Mouse (Mus musculus): ENCODE results near the gene Creb5. TPM values are rescaled to one million over a fixed set of nuclear protein-coding genes. Genes with fewer than 3 reads are reported as not detected.

Gene Creb5
- polyA plus RNA-seq, 1 experiment = 6.1 TPM

DNA sequence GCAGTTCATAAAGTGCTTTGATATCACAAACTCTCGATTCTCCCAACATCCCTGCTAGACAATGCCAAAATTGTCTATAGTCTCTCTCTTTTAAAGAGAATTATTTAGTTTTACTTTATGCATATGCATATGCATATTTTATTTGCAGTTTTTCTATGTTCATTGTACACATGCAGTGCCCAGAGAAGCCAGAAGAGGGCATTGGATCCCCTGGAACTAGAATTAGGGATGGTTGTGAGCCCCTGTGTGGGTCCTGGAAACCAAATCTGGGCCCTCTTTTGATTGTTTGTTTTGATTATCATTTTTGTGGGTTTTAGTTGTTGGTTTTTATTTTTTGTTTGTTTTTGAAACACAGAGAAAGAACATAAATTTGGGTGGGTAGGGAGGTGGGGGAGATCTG, 69.3 kb downstream of the Creb5 start:
- TF ChIP-seq CTCF (IDR thresholded peaks at IDR 0.05; ENCODE audit: low read depth, low read length) (no peak), POLR2A (IDR thresholded peaks at IDR 0.05; ENCODE audit: insufficient read depth, low read length) (no peak), EP300 (IDR thresholded peaks at IDR 0.05; ENCODE audit: insufficient read depth, low read depth, low read length) (no peak)
- no peaks in the 10 kb centered on the region for H3K4me1 ChIP-seq (ENCODE audit: control insufficient read depth, insufficient read depth, low read length)
- no peak overlapping the region for H3K9ac ChIP-seq (ENCODE audit: low read depth, poor library complexity, severe bottlenecking)
- H3K9me3 ChIP-seq (replicated peaks; ENCODE audit: control insufficient read depth, insufficient read depth, low read length, poor library complexity, severe bottlenecking) = no peaks in the 10 kb centered on the region
- H3K36me3 ChIP-seq (ENCODE audit: control insufficient read depth, insufficient read depth, low read length, poor library complexity, severe bottlenecking) = no peaks in the 10 kb centered on the region
- H3K27me3 ChIP-seq (ENCODE audit: control insufficient read depth, insufficient read depth, low read length, poor library complexity, severe bottlenecking) = no peaks in the 10 kb centered on the region
- no peak overlapping the region for H3K4me3 ChIP-seq (ENCODE audit: low read depth, low read length)
- no peak overlapping the region for H3K27ac ChIP-seq (ENCODE audit: insufficient read depth, low read length)

DNA sequence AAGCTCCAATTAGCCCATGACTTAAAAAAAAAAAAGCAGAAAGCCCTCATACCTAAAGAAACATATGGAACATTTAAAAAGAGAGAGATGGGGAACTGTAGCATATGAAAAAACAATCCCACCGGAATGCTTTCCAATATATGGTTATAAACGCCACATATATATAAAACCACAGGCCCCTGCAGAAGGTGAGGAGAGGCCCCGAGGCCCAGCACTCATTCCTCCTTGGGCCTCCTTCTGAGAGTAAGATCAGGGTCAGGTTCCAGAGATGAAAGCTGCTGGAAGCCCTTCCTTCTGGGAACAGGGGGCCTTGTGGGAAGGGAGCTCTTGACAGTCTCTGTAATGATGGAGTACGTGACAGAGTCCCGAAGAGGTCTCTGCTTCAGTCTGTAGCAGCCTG, 76.5 kb downstream of the Creb5 start:
- no peak overlapping the region for H3K9ac ChIP-seq (ENCODE audit: low read depth, poor library complexity, severe bottlenecking)
- H3K36me3 ChIP-seq (ENCODE audit: control insufficient read depth, insufficient read depth, low read length, poor library complexity, severe bottlenecking) = no peaks in the 10 kb centered on the region
- H3K4me1 ChIP-seq (ENCODE audit: control insufficient read depth, insufficient read depth, low read length) = no peaks in the 10 kb centered on the region
- TF ChIP-seq CTCF (IDR thresholded peaks at IDR 0.05; ENCODE audit: low read depth, low read length) (no peak), POLR2A (IDR thresholded peaks at IDR 0.05; ENCODE audit: insufficient read depth, low read length) (no peak), EP300 (IDR thresholded peaks at IDR 0.05; ENCODE audit: insufficient read depth, low read depth, low read length) (no peak)
- H3K4me3 ChIP-seq (ENCODE audit: low read depth, low read length) = no peak overlapping the region
- H3K27me3 ChIP-seq (ENCODE audit: control insufficient read depth, insufficient read depth, low read length, poor library complexity, severe bottlenecking) = no peaks in the 10 kb centered on the region
- H3K9me3 ChIP-seq (replicated peaks; ENCODE audit: control insufficient read depth, insufficient read depth, low read length, poor library complexity, severe bottlenecking) = no peaks in the 10 kb centered on the region
- H3K27ac ChIP-seq (ENCODE audit: insufficient read depth, low read length) = no peak overlapping the region

DNA sequence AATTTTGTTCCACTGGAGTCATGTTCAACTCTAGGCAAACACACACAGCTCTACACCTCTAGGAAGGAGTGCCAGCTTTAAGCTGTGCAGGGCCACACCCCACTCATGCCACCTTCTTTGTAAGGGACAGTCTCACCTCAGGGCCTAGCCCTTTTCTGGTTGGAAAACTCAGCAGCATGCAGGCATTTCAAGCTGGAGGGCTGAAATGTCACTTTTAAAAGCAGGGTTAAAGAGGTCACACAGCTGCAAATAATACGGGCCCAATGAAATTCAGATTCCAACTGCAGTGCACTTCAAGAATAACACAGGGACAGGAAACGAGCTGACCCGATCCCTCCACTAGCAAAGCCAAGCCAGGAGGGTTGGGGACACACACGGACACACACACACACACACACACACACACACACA, 76.9 kb downstream of the Creb5 start:
- H3K27me3 ChIP-seq (ENCODE audit: control insufficient read depth, insufficient read depth, low read length, poor library complexity, severe bottlenecking) = no peaks in the 10 kb centered on the region
- no peak for TF ChIP-seq CTCF (IDR thresholded peaks at IDR 0.05; ENCODE audit: low read depth, low read length)
- no peak for TF ChIP-seq POLR2A (IDR thresholded peaks at IDR 0.05; ENCODE audit: insufficient read depth, low read length)
- TF ChIP-seq EP300 (IDR thresholded peaks at IDR 0.05; ENCODE audit: insufficient read depth, low read depth, low read length) = no peak
- no peak overlapping the region for H3K9ac ChIP-seq (ENCODE audit: low read depth, poor library complexity, severe bottlenecking)
- no peak overlapping the region for H3K4me3 ChIP-seq (ENCODE audit: low read depth, low read length)
- H3K27ac ChIP-seq (ENCODE audit: insufficient read depth, low read length) = no peak overlapping the region
- no peaks in the 10 kb centered on the region for H3K9me3 ChIP-seq (replicated peaks; ENCODE audit: control insufficient read depth, insufficient read depth, low read length, poor library complexity, severe bottlenecking)
- H3K4me1 ChIP-seq (ENCODE audit: control insufficient read depth, insufficient read depth, low read length) = no peaks in the 10 kb centered on the region
- no peaks in the 10 kb centered on the region for H3K36me3 ChIP-seq (ENCODE audit: control insufficient read depth, insufficient read depth, low read length, poor library complexity, severe bottlenecking)

DNA sequence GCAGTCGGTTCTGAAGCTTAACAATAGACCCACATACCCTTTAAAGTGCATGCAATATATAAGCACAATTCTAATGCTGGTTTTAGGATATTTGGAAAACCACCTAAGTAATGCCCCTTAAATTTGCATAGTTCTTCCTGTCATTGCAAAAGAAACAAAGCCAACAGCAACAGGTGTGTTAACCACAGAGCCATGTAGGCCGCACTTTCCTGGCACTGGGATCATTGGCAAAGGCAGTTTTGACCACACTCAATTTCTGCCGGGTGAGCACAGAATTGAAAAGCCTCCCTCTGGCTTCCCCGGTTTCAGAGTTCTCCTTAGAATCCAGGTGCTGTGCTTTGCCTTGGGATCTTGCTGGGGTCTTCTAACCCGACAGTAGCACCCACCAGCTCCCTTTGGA, 82.1 kb downstream of the Creb5 start:
- H3K4me3 ChIP-seq (ENCODE audit: low read depth, low read length) = no peak overlapping the region
- H3K36me3 ChIP-seq (ENCODE audit: control insufficient read depth, insufficient read depth, low read length, poor library complexity, severe bottlenecking) = no peaks in the 10 kb centered on the region
- no peak overlapping the region for H3K9ac ChIP-seq (ENCODE audit: low read depth, poor library complexity, severe bottlenecking)
- TF ChIP-seq CTCF (IDR thresholded peaks at IDR 0.05; ENCODE audit: low read depth, low read length) (no peak), POLR2A (IDR thresholded peaks at IDR 0.05; ENCODE audit: insufficient read depth, low read length) (no peak), EP300 (IDR thresholded peaks at IDR 0.05; ENCODE audit: insufficient read depth, low read depth, low read length) (no peak)
- no peaks in the 10 kb centered on the region for H3K4me1 ChIP-seq (ENCODE audit: control insufficient read depth, insufficient read depth, low read length)
- H3K27ac ChIP-seq (ENCODE audit: insufficient read depth, low read length) = no peak overlapping the region
- no peaks in the 10 kb centered on the region for H3K9me3 ChIP-seq (replicated peaks; ENCODE audit: control insufficient read depth, insufficient read depth, low read length, poor library complexity, severe bottlenecking)
- H3K27me3 ChIP-seq (ENCODE audit: control insufficient read depth, insufficient read depth, low read length, poor library complexity, severe bottlenecking) = no peaks in the 10 kb centered on the region

DNA sequence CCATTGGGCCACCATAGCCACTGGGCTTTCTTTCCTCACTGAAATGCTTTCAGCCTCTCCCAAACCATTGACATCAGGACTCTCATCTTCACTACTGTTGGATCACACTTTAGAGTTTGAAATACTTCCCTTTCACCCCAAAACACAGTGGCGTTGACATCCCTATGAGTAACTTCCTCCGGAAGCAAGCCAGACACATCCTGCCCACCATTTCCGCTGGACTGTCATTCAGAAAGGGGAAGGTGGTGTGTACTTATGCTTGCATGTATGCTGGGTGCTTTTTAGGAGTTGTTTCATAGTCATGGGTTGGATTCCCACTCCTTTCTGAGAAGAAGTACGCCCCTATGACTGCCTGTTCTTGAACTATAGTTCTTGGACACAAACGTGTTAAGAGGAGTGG, 82.9 kb downstream of the Creb5 start:
- Histone ChIP-seq H3K4me3 (ENCODE audit: low read depth, low read length) (no peak overlapping the region), H3K9me3 (replicated peaks; ENCODE audit: control insufficient read depth, insufficient read depth, low read length, poor library complexity, severe bottlenecking) (no peaks in the 10 kb centered on the region), H3K9ac (ENCODE audit: low read depth, poor library complexity, severe bottlenecking) (no peak overlapping the region), H3K36me3 (ENCODE audit: control insufficient read depth, insufficient read depth, low read length, poor library complexity, severe bottlenecking) (no peaks in the 10 kb centered on the region), H3K27me3 (ENCODE audit: control insufficient read depth, insufficient read depth, low read length, poor library complexity, severe bottlenecking) (no peaks in the 10 kb centered on the region), H3K4me1 (ENCODE audit: control insufficient read depth, insufficient read depth, low read length) (no peaks in the 10 kb centered on the region), H3K27ac (ENCODE audit: insufficient read depth, low read length) (no peak overlapping the region)
- TF ChIP-seq POLR2A (IDR thresholded peaks at IDR 0.05; ENCODE audit: insufficient read depth, low read length) = no peak
- TF ChIP-seq CTCF (IDR thresholded peaks at IDR 0.05; ENCODE audit: low read depth, low read length) = no peak
- TF ChIP-seq EP300 (IDR thresholded peaks at IDR 0.05; ENCODE audit: insufficient read depth, low read depth, low read length) = no peak

DNA sequence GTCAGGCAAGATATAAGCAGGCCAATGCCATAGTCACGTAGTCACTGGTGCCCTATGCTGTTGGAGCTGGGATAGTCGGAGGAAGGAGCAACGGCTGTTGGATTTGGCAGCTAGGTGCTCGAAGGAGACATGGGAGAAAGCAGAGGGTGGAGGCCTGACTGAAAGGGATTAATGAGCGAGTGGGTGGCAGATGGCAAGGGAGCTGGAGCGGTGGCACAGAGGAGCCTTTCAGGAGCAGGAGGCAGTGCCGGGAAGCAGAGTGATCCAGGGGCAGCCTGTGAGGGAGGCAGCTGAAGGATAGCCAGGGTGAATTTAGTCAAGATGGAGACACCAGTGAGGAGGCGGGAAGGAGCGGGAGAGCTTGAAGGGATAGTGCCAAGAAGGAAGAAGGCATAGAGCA, 84.9 kb downstream of the Creb5 start:
- H3K27me3 ChIP-seq (ENCODE audit: control insufficient read depth, insufficient read depth, low read length, poor library complexity, severe bottlenecking) = no peaks in the 10 kb centered on the region
- H3K9ac ChIP-seq (ENCODE audit: low read depth, poor library complexity, severe bottlenecking) = no peak overlapping the region
- no peaks in the 10 kb centered on the region for H3K9me3 ChIP-seq (replicated peaks; ENCODE audit: control insufficient read depth, insufficient read depth, low read length, poor library complexity, severe bottlenecking)
- H3K36me3 ChIP-seq (ENCODE audit: control insufficient read depth, insufficient read depth, low read length, poor library complexity, severe bottlenecking) = no peaks in the 10 kb centered on the region
- TF ChIP-seq POLR2A (IDR thresholded peaks at IDR 0.05; ENCODE audit: insufficient read depth, low read length) (no peak), CTCF (IDR thresholded peaks at IDR 0.05; ENCODE audit: low read depth, low read length) (no peak), EP300 (IDR thresholded peaks at IDR 0.05; ENCODE audit: insufficient read depth, low read depth, low read length) (no peak)
- no peaks in the 10 kb centered on the region for H3K4me1 ChIP-seq (ENCODE audit: control insufficient read depth, insufficient read depth, low read length)
- H3K4me3 ChIP-seq (ENCODE audit: low read depth, low read length) = no peak overlapping the region
- H3K27ac ChIP-seq (ENCODE audit: insufficient read depth, low read length) = no peak overlapping the region

Data from ES-Bruce4 (cell line).